Mouse (Mus musculus): ENCODE measurements around the gene Nab2.

GRCm38 (mm10) chr10:127674046-127674655 lies 5.8 kb upstream of the Nab2 start:
- no peak for TF ChIP-seq CTCF (IDR thresholded peaks at IDR 0.05; ENCODE audit: low read depth, low read length)
- TF ChIP-seq GATA1 (IDR thresholded peaks at IDR 0.05; ENCODE audit: borderline replicate concordance, low read length) = no peak
- no peak for TF ChIP-seq TAL1 (conservative IDR thresholded peaks at IDR 0.05; ENCODE audit: low read depth, low read length)
- no peak for TF ChIP-seq POLR2AphosphoS5 (IDR thresholded peaks at IDR 0.05; ENCODE audit: insufficient replicate concordance, low read depth, low read length)
- TF ChIP-seq GATA2 (IDR thresholded peaks at IDR 0.05; ENCODE audit: borderline replicate concordance, low read depth, low read length) = no peak
